Mouse (Mus musculus): ENCODE measurements at regions not wholly inside any gene's neighbourhood (a gene's known extent, or its start where the extent isn't known, plus 50 kb on each side); places are given as distances from the start of the nearest gene placed in this dataset.

DNA sequence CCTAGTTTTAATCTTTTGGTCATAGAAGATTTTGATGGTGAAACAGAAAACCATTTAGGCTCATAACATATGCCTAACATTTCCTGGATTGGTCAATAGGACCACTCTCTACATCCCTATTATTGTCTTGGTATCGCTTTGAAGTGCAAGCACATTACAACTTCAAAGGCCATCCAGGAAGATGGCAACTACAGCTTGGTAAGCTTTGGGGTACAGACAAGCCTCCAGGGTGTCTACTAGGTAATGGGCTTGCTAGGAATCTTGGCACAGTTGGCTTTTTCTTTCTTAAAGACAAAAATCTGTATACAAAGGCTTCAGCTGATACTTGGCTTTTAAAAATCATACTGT is 90.8 kb downstream of the Brms1l start:
- no peak for DNase-seq (ENCODE audit: low read depth, low spot score)

GRCm38 (mm10) chr12:55926276-55926973 is 90.3 kb downstream of the Brms1l start:
- no peak for DNase-seq (ENCODE audit: low read depth, low spot score)
